Mouse (Mus musculus): ENCODE data around the gene Tulp4.
"Not testable (repeated sequence)": the region's sequence is repeated elsewhere in the genome, so short reads cannot be mapped to it uniquely, and the experiment has no call there.

The Tulp4 gene

DNA sequence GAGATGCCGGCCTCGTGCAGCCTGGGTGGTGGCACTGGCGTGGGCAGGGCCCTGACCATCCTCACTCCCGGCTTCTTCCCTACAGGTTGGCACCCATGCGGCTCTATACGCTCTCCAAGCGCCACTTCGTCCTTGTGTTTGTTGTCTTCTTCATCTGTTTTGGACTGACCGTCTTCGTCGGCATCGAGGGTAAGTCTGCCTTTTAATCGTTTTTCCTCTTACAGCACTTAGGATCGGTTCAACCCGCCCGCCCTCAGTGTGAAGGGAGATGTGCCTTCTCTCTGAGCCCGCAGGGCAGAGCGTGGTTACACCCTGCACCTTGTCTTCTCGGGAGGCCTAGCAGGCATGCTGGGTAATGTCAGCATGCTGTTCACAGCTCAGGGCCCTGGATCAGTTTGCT is 174.3 kb downstream of the Tulp4 start:
- not testable (repeated sequence) for DNase-seq (ENCODE audit: low read depth)

DNA sequence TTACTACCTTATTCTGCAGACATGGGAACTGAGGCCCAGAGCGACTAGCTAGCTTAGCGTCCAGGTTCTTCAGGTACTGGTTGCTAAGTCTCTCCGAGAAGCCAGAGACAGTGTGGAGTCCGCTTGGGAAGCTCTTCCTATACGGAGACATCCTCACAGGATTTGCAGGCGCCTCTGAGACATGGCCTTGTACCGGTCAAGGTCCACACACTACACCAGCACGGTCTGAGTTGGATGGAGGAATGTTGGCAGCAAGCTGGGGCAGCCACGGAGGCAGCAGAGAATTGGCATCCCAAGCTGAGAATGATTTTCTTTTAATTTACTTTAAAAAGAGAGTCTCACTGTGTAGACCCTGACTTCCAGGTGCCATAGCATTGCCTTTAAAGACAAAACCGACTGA is 176.9 kb downstream of the Tulp4 start:
- DNase-seq (ENCODE audit: low read depth): not testable (repeated sequence)

DNA sequence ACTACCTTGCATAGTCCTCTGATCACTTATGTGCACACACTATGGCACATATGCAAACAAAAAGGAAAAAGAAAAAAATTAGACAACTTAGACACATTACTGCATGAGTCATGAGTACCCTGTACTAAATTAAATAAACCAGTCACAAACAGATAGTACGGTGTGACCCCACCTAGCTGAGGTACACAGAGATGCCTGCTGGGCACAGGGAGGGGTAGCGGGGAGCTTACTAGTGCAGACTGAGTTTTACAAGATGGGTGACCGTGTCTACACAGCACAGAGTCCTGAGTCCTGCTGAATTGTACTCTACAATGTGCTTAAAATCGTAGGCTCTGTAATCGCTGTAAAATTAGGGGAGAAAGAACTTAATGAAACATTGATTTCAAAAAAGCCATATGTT is 179.9 kb downstream of the Tulp4 start:
- DNase-seq (ENCODE audit: low read depth): not testable (repeated sequence)

DNA sequence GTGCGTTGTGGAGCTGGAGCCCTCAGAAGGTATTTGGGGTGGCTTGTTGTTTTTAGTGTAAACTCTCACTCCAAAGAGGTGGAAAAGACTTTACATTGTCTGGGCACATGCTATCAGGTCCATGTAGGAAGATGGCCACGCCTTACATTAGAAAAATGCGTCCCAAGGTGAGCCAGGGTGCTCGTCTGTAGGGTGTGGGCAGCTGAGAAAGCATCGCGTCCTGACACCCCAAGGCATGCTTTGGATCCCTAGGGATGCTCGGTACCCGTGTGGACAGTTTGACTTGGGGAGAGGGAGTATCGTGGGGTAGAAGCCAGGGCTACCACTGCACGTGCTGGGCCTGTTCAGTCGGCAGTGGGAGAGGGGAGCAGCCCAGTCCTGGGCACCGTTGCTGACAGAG is 182.8 kb downstream of the Tulp4 start:
- DNase-seq (ENCODE audit: low read depth): not testable (repeated sequence)

DNA sequence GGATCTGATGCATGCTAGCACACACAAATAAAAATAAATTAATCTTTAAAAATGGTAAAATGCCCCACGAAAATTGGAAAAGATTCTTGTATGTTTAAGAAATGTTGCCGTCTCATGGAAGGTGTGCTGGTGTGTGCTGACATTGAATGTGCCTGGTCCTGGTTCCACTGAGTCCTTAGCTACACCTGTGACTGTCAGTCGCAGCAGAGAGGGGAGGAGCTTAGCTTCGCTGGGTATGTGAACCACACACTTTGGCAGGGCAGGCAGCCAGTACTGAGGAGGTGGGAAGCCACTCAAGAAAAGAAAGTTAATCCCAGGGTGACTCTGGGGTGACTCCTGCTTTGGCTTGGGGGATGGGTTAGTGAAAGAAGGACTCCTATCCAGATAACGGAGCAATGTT is 187.6 kb downstream of the Tulp4 start:
- DNase-seq (ENCODE audit: low read depth): not testable (repeated sequence)

DNA sequence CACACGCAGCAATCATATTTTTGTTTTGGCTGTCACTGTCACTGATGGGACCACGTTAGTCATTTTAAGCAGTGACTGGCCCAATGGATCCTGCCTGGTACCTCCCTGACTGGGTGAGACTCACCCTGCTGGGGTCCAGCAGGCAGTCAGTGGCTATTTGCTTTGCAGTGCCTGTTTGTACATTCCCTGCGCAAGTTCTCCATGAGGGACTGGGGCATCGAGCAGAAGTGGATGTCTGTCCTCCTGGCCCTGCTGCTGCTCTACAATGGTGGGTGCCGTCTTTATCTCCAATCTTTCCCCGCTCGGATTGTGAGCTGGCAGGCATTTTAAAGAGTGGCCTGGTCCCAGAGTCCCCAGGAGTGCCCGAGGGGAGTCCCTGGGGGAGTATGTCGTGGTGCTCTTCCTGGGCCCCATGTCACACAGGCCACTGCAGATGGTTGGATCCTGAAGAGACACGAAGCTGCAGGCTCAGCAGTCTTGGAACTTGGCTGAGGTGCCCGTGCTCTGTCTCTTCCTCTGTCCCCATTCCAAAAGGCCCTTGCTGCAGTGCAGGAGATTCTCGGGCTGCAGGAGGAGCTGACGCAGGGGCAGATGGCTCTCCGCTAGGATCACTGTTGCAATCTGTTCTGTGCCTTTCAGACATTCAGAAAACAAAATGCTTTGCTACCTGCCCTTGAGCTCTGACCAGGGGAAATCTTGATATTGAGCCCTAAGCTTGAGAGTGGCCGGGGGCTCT is 191.0 kb downstream of the Tulp4 start:
- not testable (repeated sequence) for DNase-seq (ENCODE audit: low read depth)

DNA sequence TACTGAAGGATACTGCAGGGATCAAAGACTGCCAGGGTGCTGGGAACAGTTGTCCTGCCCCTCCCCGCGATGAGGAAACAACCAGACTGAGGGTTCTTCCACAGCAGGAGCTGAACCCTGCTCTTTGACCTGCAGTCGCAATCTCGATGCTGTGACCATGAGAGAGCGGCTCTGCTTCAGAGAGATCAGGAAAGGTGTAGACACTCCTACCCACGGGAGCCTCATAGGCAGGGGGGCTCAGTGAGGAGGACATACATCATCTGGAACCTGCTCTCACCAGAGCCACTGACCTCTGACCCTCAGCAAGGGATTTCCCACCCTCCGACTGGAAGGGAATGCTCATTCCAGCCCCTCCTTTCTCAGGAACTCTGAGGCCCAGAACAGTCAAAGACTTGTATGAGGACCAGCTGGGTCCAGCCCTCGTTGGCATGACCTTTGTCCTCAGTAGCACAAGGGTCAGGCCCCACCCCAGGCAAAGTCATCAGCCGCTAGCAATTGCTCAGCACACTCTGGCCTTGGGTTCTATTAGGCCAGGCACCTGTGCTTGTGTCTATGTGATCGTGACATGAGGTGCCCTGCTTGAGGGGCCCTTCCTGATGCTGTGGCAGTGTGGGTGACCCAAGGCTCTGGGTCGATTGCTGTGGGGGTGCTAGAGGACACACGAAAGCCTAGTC is 194.1 kb downstream of the Tulp4 start:
- not testable (repeated sequence) for DNase-seq (ENCODE audit: low read depth)
